Mouse (Mus musculus) adrenal gland, adult (tissue): ENCODE results near the gene 4931409K22Rik.

Source experiments
- DNase-seq, 2 experiments: peaks; one replicate each; pipeline ENCODE4 v3.0.0; 2022 to 2023; ENCODE audit warnings: low spot score in 1 of 2; ENCODE audit not compliant: inconsistent age in 2 of 2

Gene 4931409K22Rik

GRCm38 (mm10) chr5:24556709-24557108 is at the start of gene 4931409K22Rik:
Gene 4931409K22Rik (minus strand): TSS chr5:24556809.
- DNase-seq, result no peak

GRCm38 (mm10) chr5:24605980-24606665 is 49.5 kb upstream of the 4931409K22Rik start:
- DNase-seq, result peak in 1 of 2 experiments; percentile 58

- peak in 1 of 2 experiments; percentile 68 for DNase-seq
Observed at GRCm38 (mm10) chr5:24605321-24605979, 48.8 kb upstream of the 4931409K22Rik start.

GRCm38 (mm10) chr5:24604656-24605100 is 48.1 kb upstream of the 4931409K22Rik start:
- DNase-seq, result peak; percentile 95 to 97

GRCm38 (mm10) chr5:24604080-24604655 is 47.6 kb upstream of the 4931409K22Rik start:
- peak in 1 of 2 experiments; percentile 58 for DNase-seq

GRCm38 (mm10) chr5:24603431-24604010 is 46.9 kb upstream of the 4931409K22Rik start:
- no peak for DNase-seq

GRCm38 (mm10) chr5:24602751-24603343 is 46.2 kb upstream of the 4931409K22Rik start:
- DNase-seq, result peak; percentile 91 to 96

- peak; percentile 79 to 93 for DNase-seq
Observed at GRCm38 (mm10) chr5:24601911-24602750, 45.5 kb upstream of the 4931409K22Rik start.

GRCm38 (mm10) chr5:24601071-24601835 is 44.6 kb upstream of the 4931409K22Rik start:
- DNase-seq, result peak in 1 of 2 experiments; percentile 61

- DNase-seq, result no peak
Observed at GRCm38 (mm10) chr5:24600236-24600635, 43.6 kb upstream of the 4931409K22Rik start.

- no peak for DNase-seq
Observed at GRCm38 (mm10) chr5:24599137-24599536, 42.5 kb upstream of the 4931409K22Rik start.

GRCm38 (mm10) chr5:24598570-24599006 is 42.0 kb upstream of the 4931409K22Rik start:
- peak; percentile 61 to 89 for DNase-seq

GRCm38 (mm10) chr5:24597901-24598569 is 41.4 kb upstream of the 4931409K22Rik start:
- DNase-seq, result peak in 1 of 2 experiments; percentile 57

GRCm38 (mm10) chr5:24597221-24597728 is 40.7 kb upstream of the 4931409K22Rik start:
- DNase-seq, result peak; percentile 80 to 94

- peak; percentile 49 to 73 for DNase-seq
Observed at GRCm38 (mm10) chr5:24596519-24597171, 40.0 kb upstream of the 4931409K22Rik start.

GRCm38 (mm10) chr5:24595786-24596380 is 39.3 kb upstream of the 4931409K22Rik start:
- DNase-seq, result no peak

GRCm38 (mm10) chr5:24595261-24595660 is 38.7 kb upstream of the 4931409K22Rik start:
- no peak for DNase-seq

- DNase-seq, result no peak
Observed at GRCm38 (mm10) chr5:24594346-24594745, 37.7 kb upstream of the 4931409K22Rik start.
